Mouse (Mus musculus) lung, adult 2 months (tissue): ENCODE data around the gene Ror2.

Experiments
- CTCF ChIP-seq: fragments of 200-500 bp; IDR thresholded peaks from 2 replicates; pipeline ENCODE4 v1.5.1; 2011; ENCODE audit warnings: mild to moderate bottlenecking, low read length, control low read depth; ENCODE audit not compliant: insufficient read depth
- POLR2A ChIP-seq: fragments of 200-500 bp; IDR thresholded peaks from 2 replicates; pipeline ENCODE4 v1.6.1; 2011; ENCODE audit warnings: low read depth, mild to moderate bottlenecking, control low read depth, low read length, borderline replicate concordance; ENCODE audit errors: extremely low read depth

- TF ChIP-seq CTCF = no peak
- TF ChIP-seq POLR2A = no peak
These were observed 68.4 kb downstream of the Ror2 start for GRCm38 (mm10) chr13:53217396-53217975.
